Mouse (Mus musculus): ENCODE results near the gene Gm906. TPM values are rescaled to one million over a fixed set of nuclear protein-coding genes. Genes with fewer than 3 reads are reported as not detected.

The Gm906 gene
- polyA plus RNA-seq (2014; fragmentation: Illumina TruSeq; extraction: RNeasy Lipid Tissue Mini Kit (QIAGEN cat#74804); ENCODE audit: low read depth, low replicate concordance): not detected

GRCm38 (mm10) chr13:50250208-50250607 lies at the start of gene Gm906:
Gene Gm906, minus strand, starts transcription at chr13:50250308.

Other genes with a start within 250 kb of the Gm906 start
- 2.3 TPM for gene Fbxw17, start 167.6 kb upstream of the Gm906 start, polyA plus RNA-seq (2014; fragmentation: Illumina TruSeq; extraction: RNeasy Lipid Tissue Mini Kit (QIAGEN cat#74804); ENCODE audit: low read depth, low replicate concordance)
- gene Gm47429, start 193.6 kb upstream of the Gm906 start, polyA plus RNA-seq (2014; fragmentation: Illumina TruSeq; extraction: RNeasy Lipid Tissue Mini Kit (QIAGEN cat#74804); ENCODE audit: low read depth, low replicate concordance): not detected
- gene Nutm2, start 217.0 kb upstream of the Gm906 start, polyA plus RNA-seq (2014; fragmentation: Illumina TruSeq; extraction: RNeasy Lipid Tissue Mini Kit (QIAGEN cat#74804); ENCODE audit: low read depth, low replicate concordance): not detected

Measured in liver, adult 10 weeks (tissue).